Mouse (Mus musculus): ENCODE data around the gene Gm136. TPM values are rescaled to one million over a fixed set of nuclear protein-coding genes. Genes with fewer than 3 reads are reported as not detected.

Gene Gm136
- polyA plus RNA-seq, 1 experiment, result not detected

- H3K27me3 ChIP-seq (ENCODE audit: control insufficient read depth, insufficient read depth, low read length), result no peaks in the 10 kb centered on the region
- DNase-seq, result no peak
- H3K4me3 ChIP-seq (replicated peaks; ENCODE audit: insufficient read depth, low read depth, low read length), result no peak overlapping the region
- over 99% methylated on average over 11 of the region's 11 CpGs for WGBS
- no peaks in the 10 kb centered on the region for H3K4me1 ChIP-seq (ENCODE audit: control insufficient read depth, insufficient read depth, low read length)
- no peak overlapping the region for H3K27ac ChIP-seq (ENCODE audit: insufficient read depth, low read length)
- TF ChIP-seq CTCF (IDR thresholded peaks at IDR 0.05; ENCODE audit: borderline replicate concordance, insufficient read depth, low read depth, low read length), result no peak
- no peak for TF ChIP-seq POLR2A (IDR thresholded peaks at IDR 0.05; ENCODE audit: borderline replicate concordance, insufficient read depth, low read length)
These were observed 53.8 kb downstream of the Gm136 start for GRCm38 (mm10) chr4:34702231-34702630.

GRCm38 (mm10) chr4:34701528-34701927, 54.5 kb downstream of the Gm136 start:
- H3K27ac ChIP-seq (ENCODE audit: insufficient read depth, low read length), result no peak overlapping the region
- DNase-seq, result peak in 1 of 2 experiments; percentile 18

More at GRCm38 (mm10) chr4:34701528-34701927, 54.5 kb downstream of the Gm136 start:
- no peaks in the 10 kb centered on the region for H3K27me3 ChIP-seq (ENCODE audit: control insufficient read depth, insufficient read depth, low read length)
- H3K4me3 ChIP-seq (replicated peaks; ENCODE audit: insufficient read depth, low read depth, low read length), result no peak overlapping the region
- TF ChIP-seq CTCF (IDR thresholded peaks at IDR 0.05; ENCODE audit: borderline replicate concordance, insufficient read depth, low read depth, low read length), result peak; percentile 42; the same call in 1 of the 2 replicates
- no peak for TF ChIP-seq POLR2A (IDR thresholded peaks at IDR 0.05; ENCODE audit: borderline replicate concordance, insufficient read depth, low read length)
- WGBS, result 32% methylated on average over 5 of the region's 5 CpGs
- H3K4me1 ChIP-seq (ENCODE audit: control insufficient read depth, insufficient read depth, low read length), result no peaks in the 10 kb centered on the region

Other genes with a start within 250 kb of the Gm136 start
- 67.1 and 72.2 TPM in 2 replicates for gene Akirin2, start 205.3 kb downstream of the Gm136 start, polyA plus RNA-seq (2012; rRNA removed)
- gene Orc3, start 141.3 kb downstream of the Gm136 start, polyA plus RNA-seq (2012; rRNA removed), result 44.2 and 49.3 TPM in 2 replicates
- gene Rars2, start 141.3 kb downstream of the Gm136 start, polyA plus RNA-seq (2012; rRNA removed), result 29.2 and 29.9 TPM in 2 replicates
- 19.2 and 20.9 TPM in 2 replicates for gene Slc35a1, start 68.8 kb downstream of the Gm136 start, polyA plus RNA-seq (2012; rRNA removed)
- 0.59 and 1.2 TPM in 2 replicates for gene Cfap206, start 26.1 kb downstream of the Gm136 start, polyA plus RNA-seq (2012; rRNA removed)
- gene Smim8, start 22.2 kb upstream of the Gm136 start, polyA plus RNA-seq (2012; rRNA removed), result 25.0 and 25.4 TPM in 2 replicates
- gene Zfp292, start 126.7 kb upstream of the Gm136 start, polyA plus RNA-seq (2012; rRNA removed), result 8.9 and 9.4 TPM in 2 replicates
- not detected in 2 replicates for gene Cga, start 137.5 kb upstream of the Gm136 start, polyA plus RNA-seq (2012; rRNA removed)

All from cerebellum, adult 2 months (tissue).